Mouse (Mus musculus) hindbrain, postnatal 0 days (tissue): ENCODE measurements around the gene Shisal2b. TPM values are rescaled to one million over a fixed set of nuclear protein-coding genes. Genes with fewer than 3 reads are reported as not detected.

ENCODE experiments used
- ATAC-seq: fragments of 200-750 bp; cut with Nextera tagmentation; 2 replicates; pipeline ENCODE4 v1.8.0; 2017; ENCODE audit warnings: mild to moderate bottlenecking, moderate TSS enrichment, moderate library complexity
- DNase-seq: peaks from one replicate; pipeline ENCODE4 v3.0.0-alpha.2; 2015; ENCODE audit warnings: low spot score
- H3K27ac ChIP-seq: fragments of 300-500 bp; sonication (generic); 2 replicates; pipeline ENCODE4 v1.5.1; 2014; ENCODE audit warnings: mild to moderate bottlenecking
- H3K27me3 ChIP-seq: fragments of 300-500 bp; sonication (generic); 2 replicates; pipeline ENCODE4 v1.6.1; 2014; ENCODE audit warnings: low read length, mixed read lengths; ENCODE audit not compliant: insufficient read depth
- H3K36me3 ChIP-seq: fragments of 300-500 bp; sonication (generic); 2 replicates; pipeline ENCODE4 v1.6.1; 2014; ENCODE audit warnings: low read length, mixed read lengths; ENCODE audit not compliant: insufficient read depth
- H3K4me1 ChIP-seq: fragments of 300-500 bp; sonication (generic); 2 replicates; pipeline ENCODE4 v1.6.1; 2014; ENCODE audit warnings: antibody characterized with exemption, low read length, mixed read lengths; ENCODE audit not compliant: insufficient read depth
- H3K4me2 ChIP-seq: fragments of 300-500 bp; sonication (generic); 2 replicates; pipeline ENCODE4 v1.6.1; 2014; ENCODE audit warnings: low read depth, mild to moderate bottlenecking, low read length, moderate library complexity, mixed read lengths
- H3K4me3 ChIP-seq: fragments of 300-500 bp; sonication (generic); 2 replicates; pipeline ENCODE4 v1.5.1; 2014; ENCODE audit warnings: low read length
- H3K9ac ChIP-seq: fragments of 300-500 bp; sonication (generic); replicated peaks from 2 replicates; pipeline ENCODE4 v1.6.1; 2014; ENCODE audit warnings: mild to moderate bottlenecking, low read length, moderate library complexity, mixed read lengths
- H3K9me3 ChIP-seq: fragments of 300-500 bp; sonication (generic); 2 replicates; pipeline ENCODE4 v1.6.1; 2016; ENCODE audit warnings: low read length, mixed read lengths
- CTCF ChIP-seq: IDR thresholded peaks from 2 replicates; pipeline ENCODE4 v1.5.1; 2016; ENCODE audit warnings: antibody characterized with exemption, control low read depth, low read depth
- WGBS: fragments of 180-500 bp; shearing (Covaris S2); extraction: QIAGEN DNeasy Blood & Tissue Kit; methylation state at CpG from one replicate; pipeline ENCODE4 v1.1.7; 2014; 5-methylcytosine and 5-hydroxymethylcytosine counted together
- polyA plus RNA-seq: library from polyadenylated mRNA; unstranded; fragments of >200 nt; fragmentation: Nextera tagmentation; extraction: Ambion mirVana; gene quantifications from 2 replicates; pipeline ENCODE4 v1.2.1, GENCODE M21; 2015
- total RNA-seq: library from RNA; depleted of rRNA; stranded (reverse); fragments of >200 nt; gene quantifications from 2 replicates; pipeline ENCODE4 v1.2.3, GENCODE M21; 2014

Gene Shisal2b
- total and polyA plus RNA-seq, 2 experiments from 2014 or later = 3.1 to 4.7 TPM

- no peak overlapping the region for H3K9ac ChIP-seq
- no peaks in the 10 kb centered on the region for H3K36me3 ChIP-seq
- TF ChIP-seq CTCF = no peak
- H3K27me3 ChIP-seq = no peaks in the 10 kb centered on the region
- DNase-seq (no peak), ATAC-seq (0 out of 2 replicates have a peak, but pooled peaks have one; percentile 21)
- H3K27ac ChIP-seq = no peak overlapping the region
- H3K4me2 ChIP-seq = no peak overlapping the region
- no peak overlapping the region for H3K4me3 ChIP-seq
- no peaks in the 10 kb centered on the region for H3K9me3 ChIP-seq
- WGBS = 35% methylated on average over 16 of the region's 16 CpGs
- H3K4me1 ChIP-seq = no peaks in the 10 kb centered on the region
Measured at GRCm38 (mm10) chr13:104883566-104884249, 20.0 kb upstream of the Shisal2b start.

- no peaks in the 10 kb centered on the region for H3K9me3 ChIP-seq
- H3K4me3 ChIP-seq = no peak overlapping the region
- no peaks in the 10 kb centered on the region for H3K36me3 ChIP-seq
- no peak overlapping the region for H3K9ac ChIP-seq
- no peak for ATAC-seq
- no peak overlapping the region for H3K27ac ChIP-seq
- no peak overlapping the region for H3K4me2 ChIP-seq
- 76% methylated on average over 4 of the region's 4 CpGs for WGBS
- TF ChIP-seq CTCF = no peak
- H3K4me1 ChIP-seq = no peaks in the 10 kb centered on the region
- no peaks in the 10 kb centered on the region for H3K27me3 ChIP-seq
- no peak for DNase-seq
Measured at GRCm38 (mm10) chr13:104878508-104878907, 14.8 kb upstream of the Shisal2b start.

GRCm38 (mm10) chr13:104869907-104870306, 6.2 kb upstream of the Shisal2b start:
- 87% methylated on average over 2 of the region's 2 CpGs for WGBS
- TF ChIP-seq CTCF = no peak
- ATAC-seq = no peak
- Histone ChIP-seq H3K4me1 (no peaks in the 10 kb centered on the region), H3K9ac (no peak overlapping the region), H3K27me3 (0 out of 2 replicates have a peak, but pooled peaks cover 4% of the 10 kb centered on the region), H3K27ac (no peak overlapping the region), H3K4me3 (no peak overlapping the region), H3K9me3 (no peaks in the 10 kb centered on the region), H3K36me3 (no peaks in the 10 kb centered on the region), H3K4me2 (no peak overlapping the region)
- no peak for DNase-seq

GRCm38 (mm10) chr13:104866726-104867125, 3.0 kb upstream of the Shisal2b start:
- ATAC-seq = no peak
- H3K4me1 ChIP-seq = no peaks in the 10 kb centered on the region
- 57% methylated on average over 5 of the region's 5 CpGs for WGBS

GRCm38 (mm10) chr13:104853645-104854044, 10.0 kb downstream of the Shisal2b start:
- Histone ChIP-seq H3K36me3 (no peaks in the 10 kb centered on the region), H3K9me3 (no peaks in the 10 kb centered on the region), H3K4me2 (no peak overlapping the region), H3K4me1 (no peaks in the 10 kb centered on the region), H3K27ac (no peak overlapping the region), H3K27me3 (no peaks in the 10 kb centered on the region), H3K9ac (no peak overlapping the region), H3K4me3 (no peak overlapping the region)
- no peak for DNase-seq
- 84% methylated on average over 2 of the region's 2 CpGs for WGBS
- no peak for ATAC-seq
- TF ChIP-seq CTCF = no peak

More at GRCm38 (mm10) chr13:104866726-104867125, 3.0 kb upstream of the Shisal2b start:
- H3K4me2 ChIP-seq = no peak overlapping the region
- H3K36me3 ChIP-seq = no peaks in the 10 kb centered on the region
- no peaks in the 10 kb centered on the region for H3K9me3 ChIP-seq
- no peak for TF ChIP-seq CTCF
- no peak overlapping the region for H3K9ac ChIP-seq
- no peak overlapping the region for H3K27ac ChIP-seq
- H3K4me3 ChIP-seq = no peak overlapping the region
- 0 out of 2 replicates have a peak, but pooled peaks cover 4% of the 10 kb centered on the region for H3K27me3 ChIP-seq
- no peak for DNase-seq

- H3K27me3 ChIP-seq = no peaks in the 10 kb centered on the region
- DNase-seq (no peak), ATAC-seq (no peak)
- no peaks in the 10 kb centered on the region for H3K4me1 ChIP-seq
- H3K36me3 ChIP-seq = no peaks in the 10 kb centered on the region
- H3K9ac ChIP-seq = no peak overlapping the region
- no peak overlapping the region for H3K4me3 ChIP-seq
- H3K27ac ChIP-seq = no peak overlapping the region
- no peaks in the 10 kb centered on the region for H3K9me3 ChIP-seq
- TF ChIP-seq CTCF = no peak
- H3K4me2 ChIP-seq = no peak overlapping the region
- 95% methylated on average over 7 of the region's 13 CpGs for WGBS
Measured at GRCm38 (mm10) chr13:104843295-104844089, 20.2 kb downstream of the Shisal2b start.
